Mouse (Mus musculus) liver, adult 2 months (tissue): ENCODE results near the gene Robo2. TPM values are rescaled to one million over a fixed set of nuclear protein-coding genes. Genes with fewer than 3 reads are reported as not detected.

Experiments
- DNase-seq: peaks from one replicate; pipeline ENCODE4 v3.0.0-alpha.2; 2011; ENCODE audit warnings: low read depth, low spot score; ENCODE audit errors: extremely low read depth
- H3K27ac ChIP-seq: fragments of 200-500 bp; replicated peaks from 2 replicates; pipeline ENCODE4 v1.5.1; 2012; ENCODE audit warnings: low read depth, mild to moderate bottlenecking, control low read depth, inconsistent platforms, low read length; ENCODE audit not compliant: insufficient read depth
- H3K27me3 ChIP-seq: fragments of 200-500 bp; 2 replicates; pipeline ENCODE4 v1.6.1; 2012; ENCODE audit warnings: mild to moderate bottlenecking, moderate library complexity, low read length, inconsistent platforms; ENCODE audit not compliant: control insufficient read depth, insufficient read depth
- H3K36me3 ChIP-seq: fragments of 200-500 bp; 2 replicates; pipeline ENCODE4 v1.6.1; 2012; ENCODE audit warnings: low read length, inconsistent platforms; ENCODE audit not compliant: control insufficient read depth, insufficient read depth
- H3K4me1 ChIP-seq: fragments of 200-500 bp; 2 replicates; pipeline ENCODE4 v1.6.1; 2011; ENCODE audit warnings: low read length; ENCODE audit not compliant: control insufficient read depth, insufficient read depth
- H3K4me3 ChIP-seq: fragments of 200-500 bp; 2 replicates; pipeline ENCODE4 v1.5.1; 2011; ENCODE audit warnings: low read depth, mild to moderate bottlenecking, control low read depth, low read length, moderate library complexity; ENCODE audit not compliant: insufficient read depth
- H3K79me2 ChIP-seq: fragments of 200-500 bp; 2 replicates; pipeline ENCODE4 v1.6.1; 2012; ENCODE audit warnings: inconsistent platforms, mild to moderate bottlenecking, low read length, moderate library complexity; ENCODE audit not compliant: control insufficient read depth, insufficient read depth
- H3K9ac ChIP-seq: fragments of 200-500 bp; 2 replicates; pipeline ENCODE4 v1.6.1; 2012; ENCODE audit warnings: low read depth, mild to moderate bottlenecking, control low read depth, inconsistent platforms, low read length
- CTCF ChIP-seq: fragments of 200-500 bp; IDR thresholded peaks from 2 replicates; pipeline ENCODE4 v1.5.1; 2011; ENCODE audit warnings: low read depth, low read length, control low read depth
- POLR2A ChIP-seq: fragments of 200-500 bp; IDR thresholded peaks from 2 replicates; pipeline ENCODE4 v1.6.1; 2011; ENCODE audit warnings: low read length, control low read depth; ENCODE audit not compliant: insufficient read depth; ENCODE audit errors: extremely low read depth
- WGBS: fragments of 180-500 bp; shearing (Covaris S2); methylation state at CpG from one replicate; pipeline ENCODE4 v1.1.7; 2018; 5-methylcytosine and 5-hydroxymethylcytosine counted together
- polyA plus RNA-seq: library from polyadenylated mRNA; depleted of rRNA; stranded (reverse); fragments of >200 nt; gene quantifications from 2 replicates; pipeline ENCODE4 v1.2.3, GENCODE M21; 2012
- total RNA-seq: library from RNA; depleted of rRNA; stranded (reverse); fragments of >200 nt; gene quantifications from 2 replicates; pipeline ENCODE4 v1.2.3, GENCODE M21; 2014

The Robo2 gene
- total and polyA plus RNA-seq, 2 experiments, result 1.2 to 2.8 TPM

DNA sequence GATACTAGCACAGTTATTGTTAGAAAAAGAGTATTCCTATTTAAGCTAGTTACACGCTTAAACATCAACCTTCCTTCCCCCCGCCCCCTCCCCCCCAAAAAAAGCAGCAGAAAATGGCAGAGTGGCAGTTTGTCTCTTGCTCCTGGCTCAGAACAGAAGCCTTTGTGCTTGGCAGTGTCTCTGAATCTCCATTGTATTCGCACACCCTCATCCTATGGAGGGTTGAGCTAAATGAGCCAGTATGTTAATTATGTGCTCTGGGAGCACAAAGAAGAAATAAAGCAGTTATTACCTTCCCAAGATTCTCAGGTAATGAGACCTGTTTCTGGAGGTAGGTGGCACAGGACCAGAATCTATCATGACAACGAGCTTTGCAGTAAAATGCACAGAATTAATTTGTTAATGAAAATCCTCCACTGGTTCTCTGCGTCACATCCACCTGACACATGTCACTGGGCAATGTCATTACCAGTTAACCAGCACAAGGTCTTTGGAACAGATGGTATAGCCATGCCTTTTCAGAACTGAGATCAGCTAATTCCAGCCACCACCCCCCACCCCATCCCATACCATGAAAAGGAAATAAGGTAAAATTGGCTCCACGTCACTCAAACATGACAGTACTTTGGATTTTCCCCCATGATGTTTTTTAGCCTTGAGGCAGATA lies 177.1 kb downstream of the Robo2 start:
- no peaks in the 10 kb centered on the region for H3K27me3 ChIP-seq
- peaks cover 2% of the 10 kb centered on the region; the same call in 1 of the 2 replicates for H3K4me1 ChIP-seq
- DNase-seq, result no peak
- H3K4me3 ChIP-seq, result no peak overlapping the region
- H3K79me2 ChIP-seq, result no peaks in the 10 kb centered on the region
- TF ChIP-seq POLR2A (no peak), CTCF (no peak)
- 82% methylated on average over 6 of the region's 6 CpGs for WGBS
- H3K36me3 ChIP-seq, result no peaks in the 10 kb centered on the region
- no peak overlapping the region for H3K9ac ChIP-seq
- H3K27ac ChIP-seq, result no peak overlapping the region

GRCm38 (mm10) chr16:74233596-74233995 lies 178.0 kb downstream of the Robo2 start:
- H3K4me3 ChIP-seq, result no peak overlapping the region
- peak; percentile 13 for DNase-seq
- no peaks in the 10 kb centered on the region for H3K36me3 ChIP-seq
- H3K9ac ChIP-seq, result no peak overlapping the region
- no peaks in the 10 kb centered on the region for H3K27me3 ChIP-seq
- no peak for TF ChIP-seq CTCF
- 69% methylated on average over 5 of the region's 5 CpGs for WGBS
- H3K4me1 ChIP-seq, result peaks cover 2% of the 10 kb centered on the region; the same call in 1 of the 2 replicates
- H3K79me2 ChIP-seq, result no peaks in the 10 kb centered on the region
- no peak overlapping the region for H3K27ac ChIP-seq

DNA sequence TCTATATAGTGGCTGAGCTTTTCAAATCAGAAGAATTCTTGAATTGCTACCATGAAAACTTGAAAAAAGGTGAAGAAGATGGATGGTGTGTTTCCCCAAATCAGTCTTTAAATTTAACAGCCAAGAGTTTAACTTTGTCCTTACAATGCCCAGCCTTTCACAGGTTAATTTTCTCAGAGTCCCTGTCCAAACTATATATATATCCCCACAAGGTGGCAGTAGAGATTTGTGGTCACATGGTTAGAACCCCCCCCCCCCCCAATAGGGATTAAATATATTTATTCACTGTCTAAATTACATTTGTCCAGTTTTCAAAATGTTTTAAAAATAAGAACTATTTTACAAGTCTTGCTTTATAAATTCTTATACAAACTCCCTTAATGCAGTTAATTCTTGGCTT lies 184.3 kb downstream of the Robo2 start:
- Histone ChIP-seq H3K79me2 (no peaks in the 10 kb centered on the region), H3K4me1 (peaks cover 2% of the 10 kb centered on the region; the same call in 1 of the 2 replicates), H3K27ac (no peak overlapping the region), H3K27me3 (no peaks in the 10 kb centered on the region), H3K9ac (no peak overlapping the region), H3K36me3 (no peaks in the 10 kb centered on the region), H3K4me3 (no peak overlapping the region)
- TF ChIP-seq CTCF (no peak), POLR2A (no peak)
- DNase-seq, result no peak

DNA sequence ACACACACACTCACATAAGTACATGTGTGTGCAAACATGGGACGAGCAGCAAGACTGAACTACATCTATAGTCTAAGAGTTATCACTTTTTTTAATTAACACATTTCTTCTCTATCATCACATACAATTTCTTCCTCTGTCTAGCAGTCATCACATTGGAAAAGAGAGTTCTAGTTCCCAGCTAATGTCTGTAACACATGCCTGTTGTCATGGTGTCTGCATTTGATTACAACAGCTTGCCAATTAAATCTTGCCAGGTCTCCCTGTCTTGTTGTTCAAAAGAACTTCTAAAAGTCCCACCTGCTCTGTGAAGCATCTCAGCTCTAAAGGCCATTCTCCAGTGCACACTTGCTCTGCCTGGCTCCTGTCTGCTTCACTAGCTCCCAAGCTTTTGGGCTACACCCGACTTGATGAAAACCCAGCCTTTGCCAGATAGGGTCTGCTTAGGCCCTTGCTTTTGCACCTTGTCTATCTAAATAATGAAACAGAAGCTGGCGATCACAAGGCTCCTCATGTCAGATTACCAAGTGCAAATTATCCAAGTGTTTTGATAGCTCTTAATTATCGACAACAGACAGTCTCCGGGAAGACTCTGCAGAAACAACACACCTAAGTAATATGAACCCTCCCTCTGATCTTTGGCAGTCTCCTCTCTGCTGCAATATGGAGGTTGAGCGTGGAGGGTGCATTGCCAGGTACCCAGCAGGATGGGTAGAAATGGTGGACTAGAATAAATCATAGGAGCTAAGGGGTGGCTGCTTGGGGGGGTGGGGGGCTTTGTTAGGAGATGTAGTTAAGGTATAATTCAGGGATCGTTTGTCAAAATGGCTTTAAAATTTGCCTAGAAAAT lies 186.0 kb downstream of the Robo2 start:
- Histone ChIP-seq H3K9ac (no peak overlapping the region), H3K4me3 (no peak overlapping the region), H3K79me2 (no peaks in the 10 kb centered on the region), H3K4me1 (no peaks in the 10 kb centered on the region), H3K27ac (no peak overlapping the region), H3K27me3 (no peaks in the 10 kb centered on the region), H3K36me3 (no peaks in the 10 kb centered on the region)
- WGBS, result 73% methylated on average over 7 of the region's 7 CpGs
- no peak for DNase-seq
- no peak for TF ChIP-seq POLR2A
- TF ChIP-seq CTCF, result no peak

- Histone ChIP-seq H3K9ac (no peak overlapping the region), H3K4me3 (no peak overlapping the region), H3K4me1 (no peaks in the 10 kb centered on the region), H3K79me2 (no peaks in the 10 kb centered on the region), H3K27me3 (no peaks in the 10 kb centered on the region), H3K27ac (no peak overlapping the region), H3K36me3 (no peaks in the 10 kb centered on the region)
- no peak for TF ChIP-seq CTCF
- 70% methylated on average over 5 of the region's 5 CpGs for WGBS
- no peak for DNase-seq
Observed at GRCm38 (mm10) chr16:74222501-74222900, 189.1 kb downstream of the Robo2 start.

DNA sequence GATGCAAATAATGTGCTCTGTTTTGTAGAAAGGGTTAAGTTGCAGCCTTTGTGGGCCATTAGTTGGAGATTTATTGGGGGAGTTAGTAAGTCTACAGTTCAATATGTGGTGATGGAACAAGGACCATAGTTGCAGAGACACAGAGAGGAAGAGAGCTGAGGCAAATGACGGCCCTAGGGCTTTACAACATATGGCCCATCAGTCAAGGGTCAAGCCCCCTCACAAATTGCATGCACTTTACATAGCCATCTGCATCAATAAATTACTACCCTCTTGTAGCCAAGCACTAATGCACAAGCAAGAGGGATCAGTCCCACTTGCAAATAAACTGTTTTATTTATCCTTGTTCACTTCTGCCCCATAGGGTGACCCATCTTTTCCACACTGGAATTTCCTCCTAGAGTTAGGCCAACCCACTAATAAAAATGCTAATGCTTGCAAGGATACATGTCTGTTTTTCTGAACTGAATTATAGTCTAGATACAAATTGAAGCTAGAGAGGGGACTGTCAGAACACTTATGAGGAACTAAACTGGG lies 194.7 kb downstream of the Robo2 start:
- H3K79me2 ChIP-seq, result no peaks in the 10 kb centered on the region
- H3K27ac ChIP-seq, result no peak overlapping the region
- 82% methylated on average over 1 of the region's 1 CpGs for WGBS
- no peaks in the 10 kb centered on the region for H3K27me3 ChIP-seq
- no peak overlapping the region for H3K4me3 ChIP-seq
- no peaks in the 10 kb centered on the region for H3K36me3 ChIP-seq
- TF ChIP-seq POLR2A (no peak), CTCF (no peak)
- H3K4me1 ChIP-seq, result no peaks in the 10 kb centered on the region
- DNase-seq, result no peak
- no peak overlapping the region for H3K9ac ChIP-seq
